Mouse (Mus musculus) heart, embryonic 16.5 days (tissue): ENCODE data around the gene Med29. TPM values are rescaled to one million over a fixed set of nuclear protein-coding genes. Genes with fewer than 3 reads are reported as not detected.

Source experiments
- ATAC-seq: fragments of 200-750 bp; cut with Nextera tagmentation; replicated peaks from 2 replicates; pipeline ENCODE4 v1.8.0; 2017; ENCODE audit warnings: moderate number of reproducible peaks; ENCODE audit not compliant: insufficient read depth, low FRiP score; ENCODE audit errors: extremely low read depth
- H3K27ac ChIP-seq: fragments of 300-500 bp; sonication (generic); 2 replicates; pipeline ENCODE4 v1.5.1; 2014; ENCODE audit warnings: mild to moderate bottlenecking, low read length, control low read depth, moderate library complexity
- H3K27me3 ChIP-seq: fragments of 300-500 bp; sonication (generic); 2 replicates; pipeline ENCODE4 v1.6.1; 2014; ENCODE audit warnings: low read length, mixed read lengths; ENCODE audit not compliant: control insufficient read depth, insufficient read depth
- H3K36me3 ChIP-seq: fragments of 300-500 bp; sonication (generic); 2 replicates; pipeline ENCODE4 v1.6.1; 2014; ENCODE audit not compliant: control insufficient read depth, insufficient read depth
- H3K4me1 ChIP-seq: fragments of 300-500 bp; sonication (generic); 2 replicates; pipeline ENCODE4 v1.6.1; 2014; ENCODE audit warnings: low read length, mixed read lengths; ENCODE audit not compliant: control insufficient read depth, insufficient read depth
- H3K4me2 ChIP-seq: fragments of 300-500 bp; sonication (generic); 2 replicates; pipeline ENCODE4 v1.6.1; 2014; ENCODE audit warnings: low read depth, mild to moderate bottlenecking, control low read depth, low read length
- H3K4me3 ChIP-seq: fragments of 300-500 bp; sonication (generic); 2 replicates; pipeline ENCODE4 v1.5.1; 2014; ENCODE audit warnings: mild to moderate bottlenecking, control low read depth, low read length
- H3K9ac ChIP-seq: fragments of 300-500 bp; sonication (generic); 2 replicates; pipeline ENCODE4 v1.6.1; 2014; ENCODE audit warnings: low read length, control low read depth
- H3K9me3 ChIP-seq: fragments of 300-500 bp; sonication (generic); replicated peaks from 2 replicates; pipeline ENCODE4 v1.6.1; 2016; ENCODE audit warnings: low read length; ENCODE audit not compliant: control insufficient read depth
- WGBS: fragments of 180-500 bp; shearing (Covaris S2); extraction: QIAGEN DNeasy Blood & Tissue Kit; methylation state at CpG from one replicate; pipeline ENCODE4 v1.1.7; 2014; 5-methylcytosine and 5-hydroxymethylcytosine counted together
- polyA plus RNA-seq: library from polyadenylated mRNA; unstranded; fragments of >200 nt; fragmentation: Nextera tagmentation; extraction: Ambion mirVana; gene quantifications from 2 replicates; pipeline ENCODE4 v1.2.1, GENCODE M21; 2015

Gene Med29
- polyA plus RNA-seq, 1 experiment from 2014 or later = 41.3 TPM

DNA sequence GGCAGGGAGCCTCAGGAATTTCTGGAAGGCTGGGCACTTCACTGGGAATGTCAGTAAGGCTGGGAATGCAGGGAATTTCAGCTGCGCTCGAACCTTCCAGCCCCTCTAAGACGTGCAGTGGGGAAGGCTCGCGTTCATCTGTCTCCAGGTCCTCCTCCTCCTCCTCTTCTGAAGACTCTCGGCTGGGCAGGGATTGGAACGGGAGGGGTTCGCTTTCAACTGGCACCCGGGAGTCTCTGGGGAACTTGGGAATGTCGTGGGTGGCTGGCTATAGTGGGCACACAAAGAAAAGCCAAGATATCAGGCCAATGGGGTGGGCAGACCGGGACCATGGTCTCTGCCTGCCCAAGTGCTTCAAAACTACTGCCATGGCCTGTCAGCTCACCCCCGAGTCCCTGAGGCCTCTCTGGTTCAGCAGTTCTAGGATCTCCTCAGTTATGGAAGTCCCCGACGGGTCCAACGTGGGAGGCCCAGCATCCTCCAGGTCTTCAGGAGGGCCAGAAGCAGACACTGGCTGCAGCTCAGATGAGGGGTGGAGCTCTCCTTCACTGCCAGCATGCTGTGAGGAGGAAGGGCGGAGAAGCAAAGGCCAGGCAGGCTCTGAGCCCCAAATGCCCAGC is 30.0 kb downstream of the Med29 start:
- Histone ChIP-seq H3K36me3 (peaks cover 51% of the 10 kb centered on the region), H3K9ac (no peak overlapping the region), H3K9me3 (no peaks in the 10 kb centered on the region), H3K27me3 (no peaks in the 10 kb centered on the region), H3K4me2 (no peak overlapping the region), H3K27ac (no peak overlapping the region), H3K4me3 (no peak overlapping the region), H3K4me1 (peaks cover 15% of the 10 kb centered on the region)
- no peak for ATAC-seq
- WGBS = 61% methylated on average over 16 of the region's 16 CpGs

DNA sequence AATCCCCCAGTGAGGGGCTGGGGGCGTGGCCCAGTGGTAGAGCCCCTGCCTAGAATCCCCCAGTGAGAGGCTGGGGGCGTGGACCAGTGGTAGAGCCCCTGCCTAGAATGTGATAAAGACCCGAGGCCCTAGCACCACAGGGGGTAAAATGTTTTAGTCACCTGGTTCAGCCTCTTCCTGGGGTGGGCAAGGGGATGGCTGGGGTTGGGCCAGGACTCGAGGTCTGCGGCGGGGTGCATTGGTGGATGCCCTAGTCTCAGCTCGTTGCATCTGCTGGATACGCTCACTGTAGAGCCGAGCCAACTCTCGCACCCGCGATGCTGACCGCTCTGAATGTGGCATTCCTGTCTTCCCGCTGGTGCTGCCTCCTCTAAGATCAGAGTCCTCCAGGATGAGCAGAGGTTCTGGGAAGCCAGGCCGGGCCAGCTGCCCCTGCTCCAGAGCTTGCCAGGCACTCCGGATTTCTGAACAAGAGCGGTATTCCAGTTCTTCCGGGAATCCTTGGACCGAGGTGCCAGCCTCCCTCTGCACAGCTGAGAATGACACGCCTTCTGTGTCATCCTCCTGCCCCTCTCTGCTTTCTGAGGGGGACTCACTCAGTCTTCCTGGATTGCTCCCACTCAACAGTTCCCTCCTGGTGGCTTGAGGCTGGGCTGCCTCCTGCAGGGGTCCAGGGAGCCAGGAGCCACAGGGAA is 30.7 kb downstream of the Med29 start:
- no peak overlapping the region for H3K9ac ChIP-seq
- no peaks in the 10 kb centered on the region for H3K27me3 ChIP-seq
- H3K4me2 ChIP-seq = no peak overlapping the region
- H3K9me3 ChIP-seq = no peaks in the 10 kb centered on the region
- H3K4me1 ChIP-seq = peaks cover 22% of the 10 kb centered on the region
- no peak overlapping the region for H3K4me3 ChIP-seq
- peaks cover 48% of the 10 kb centered on the region for H3K36me3 ChIP-seq
- ATAC-seq = no peak
- H3K27ac ChIP-seq = no peak overlapping the region
- WGBS = 90% methylated on average over 20 of the region's 20 CpGs

DNA sequence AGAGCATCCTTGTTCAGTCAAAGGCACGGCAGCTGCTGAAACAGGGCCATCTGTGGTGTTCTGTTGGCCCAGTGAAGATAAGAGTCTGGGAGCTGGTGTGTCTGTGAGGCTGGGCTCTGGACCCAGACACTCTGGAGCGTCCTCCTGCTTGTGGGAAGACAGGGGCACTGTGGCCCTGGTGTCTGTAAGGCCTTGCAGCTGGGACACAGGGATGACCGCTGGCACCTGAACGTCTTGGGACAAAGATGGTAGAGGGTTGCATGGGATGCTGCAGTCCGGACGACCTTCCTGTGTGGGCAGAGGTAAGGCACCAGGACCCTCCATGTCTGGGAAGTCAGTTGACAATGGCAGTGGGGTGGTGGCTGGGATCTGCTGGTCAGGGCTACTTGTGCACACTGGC is 32.2 kb downstream of the Med29 start:
- 83% methylated on average over 6 of the region's 6 CpGs for WGBS
- Histone ChIP-seq H3K9me3 (no peaks in the 10 kb centered on the region), H3K4me1 (peaks cover 25% of the 10 kb centered on the region), H3K4me2 (no peak overlapping the region), H3K27me3 (no peaks in the 10 kb centered on the region), H3K27ac (no peak overlapping the region), H3K4me3 (no peak overlapping the region), H3K9ac (no peak overlapping the region), H3K36me3 (peaks cover 43% of the 10 kb centered on the region)
- ATAC-seq = no peak

DNA sequence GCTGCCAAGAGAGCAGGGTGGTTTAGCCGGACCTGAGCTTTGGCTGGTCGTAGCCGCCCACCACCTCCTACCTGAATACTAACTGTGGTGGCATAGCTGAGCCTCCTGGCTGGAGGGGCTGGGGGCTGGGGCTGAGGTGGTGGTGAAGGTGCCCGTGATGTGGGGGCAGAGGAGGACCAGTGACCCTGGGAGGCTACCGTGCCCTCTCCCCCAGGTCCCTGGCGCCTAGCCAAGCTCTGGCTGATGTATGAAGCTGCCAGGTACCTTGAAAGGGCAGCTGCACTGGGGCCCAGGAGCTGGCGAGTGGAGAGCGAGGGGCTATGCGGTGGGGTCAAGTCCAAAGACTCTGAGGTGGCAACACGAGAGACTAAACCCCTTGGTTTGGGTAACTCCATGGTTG is 32.7 kb downstream of the Med29 start:
- Histone ChIP-seq H3K27ac (no peak overlapping the region), H3K27me3 (no peaks in the 10 kb centered on the region), H3K9ac (no peak overlapping the region), H3K4me1 (peaks cover 25% of the 10 kb centered on the region), H3K36me3 (peaks cover 39% of the 10 kb centered on the region), H3K4me3 (no peak overlapping the region), H3K9me3 (no peaks in the 10 kb centered on the region), H3K4me2 (no peak overlapping the region)
- 78% methylated on average over 10 of the region's 10 CpGs for WGBS
- ATAC-seq = no peak

DNA sequence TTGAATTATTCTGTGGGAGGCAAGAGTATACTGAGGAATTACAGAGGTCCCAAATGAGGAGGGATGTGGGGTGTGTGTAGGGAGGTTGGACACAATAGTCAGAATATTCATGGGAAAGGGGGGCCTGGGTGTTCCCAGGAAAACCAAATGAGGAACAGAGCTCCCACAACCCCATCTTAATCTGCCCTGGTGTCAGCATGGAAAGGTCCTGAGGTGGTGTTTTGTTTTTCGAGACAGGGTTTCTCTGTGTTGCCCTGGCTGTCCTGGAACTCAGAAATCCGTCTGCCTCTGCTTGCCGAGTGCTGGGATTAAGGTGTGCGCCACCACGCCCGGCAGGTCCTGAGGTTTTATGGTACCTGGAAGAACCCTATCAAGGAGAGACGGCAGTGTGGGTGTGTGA is 34.1 kb downstream of the Med29 start:
- Histone ChIP-seq H3K27ac (peak overlapping the region; percentile 84), H3K36me3 (peaks cover 44% of the 10 kb centered on the region), H3K9ac (peak overlapping the region; percentile 54; the same call in 1 of the 2 replicates), H3K4me1 (peaks cover 25% of the 10 kb centered on the region), H3K27me3 (no peaks in the 10 kb centered on the region), H3K4me2 (no peak overlapping the region), H3K4me3 (no peak overlapping the region), H3K9me3 (no peaks in the 10 kb centered on the region)
- 57% methylated on average over 7 of the region's 7 CpGs for WGBS
- ATAC-seq = no peak

DNA sequence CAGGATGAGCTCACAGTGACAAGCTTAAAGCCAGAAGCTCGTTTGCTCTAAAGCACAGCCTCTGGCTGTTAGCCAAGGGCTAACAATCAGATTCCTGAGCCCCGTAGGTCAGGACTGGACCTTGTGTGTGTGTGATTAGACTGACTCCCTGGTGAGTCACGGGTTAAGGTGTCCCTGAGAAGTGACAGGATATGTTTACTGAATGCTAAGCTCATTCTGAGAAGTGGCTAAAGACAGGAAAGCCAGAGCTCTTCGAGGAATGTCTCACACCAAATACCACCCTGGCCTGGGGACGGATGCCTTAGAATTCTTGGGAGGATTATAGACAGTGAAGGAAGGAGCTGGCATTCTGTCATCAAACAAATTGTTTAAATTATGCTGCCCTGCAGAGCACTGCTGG is 34.5 kb downstream of the Med29 start:
- Histone ChIP-seq H3K27me3 (no peaks in the 10 kb centered on the region), H3K4me2 (peak overlapping the region; percentile 39), H3K27ac (peak overlapping the region; percentile 84), H3K9ac (peak overlapping the region; percentile 54), H3K4me3 (no peak overlapping the region), H3K4me1 (peaks cover 25% of the 10 kb centered on the region), H3K36me3 (peaks cover 49% of the 10 kb centered on the region), H3K9me3 (no peaks in the 10 kb centered on the region)
- peak; percentile 35 for ATAC-seq
- WGBS = 2% methylated on average over 5 of the region's 5 CpGs

DNA sequence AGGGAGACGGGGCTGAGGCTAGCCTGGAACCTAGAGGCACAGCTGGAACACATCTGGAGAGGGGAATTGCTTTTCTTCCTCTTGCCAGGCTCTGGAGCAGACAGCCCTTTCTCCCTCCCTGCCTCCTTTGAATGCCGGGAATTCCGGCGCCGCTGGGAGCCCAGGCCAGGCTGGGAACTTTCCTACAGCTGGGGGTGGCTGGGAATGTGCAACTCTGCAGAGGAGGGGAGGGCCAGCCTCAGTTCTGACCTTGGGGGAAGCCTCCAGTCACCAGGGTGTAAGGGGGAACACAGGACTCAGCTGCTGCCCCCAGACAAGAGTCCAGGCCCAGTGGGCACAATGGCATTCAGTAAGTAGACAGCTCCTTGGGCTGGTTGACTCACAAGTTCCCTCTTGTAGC is 35.5 kb downstream of the Med29 start:
- Histone ChIP-seq H3K4me3 (no peak overlapping the region), H3K27ac (peak overlapping the region; percentile 84), H3K9me3 (no peaks in the 10 kb centered on the region), H3K27me3 (no peaks in the 10 kb centered on the region), H3K4me1 (peaks cover 22% of the 10 kb centered on the region), H3K36me3 (peaks cover 51% of the 10 kb centered on the region), H3K9ac (peak overlapping the region; percentile 53), H3K4me2 (peak overlapping the region; percentile 24; the same call in 1 of the 2 replicates)
- peak; percentile 67 for ATAC-seq
- WGBS = 2% methylated on average over 5 of the region's 5 CpGs

DNA sequence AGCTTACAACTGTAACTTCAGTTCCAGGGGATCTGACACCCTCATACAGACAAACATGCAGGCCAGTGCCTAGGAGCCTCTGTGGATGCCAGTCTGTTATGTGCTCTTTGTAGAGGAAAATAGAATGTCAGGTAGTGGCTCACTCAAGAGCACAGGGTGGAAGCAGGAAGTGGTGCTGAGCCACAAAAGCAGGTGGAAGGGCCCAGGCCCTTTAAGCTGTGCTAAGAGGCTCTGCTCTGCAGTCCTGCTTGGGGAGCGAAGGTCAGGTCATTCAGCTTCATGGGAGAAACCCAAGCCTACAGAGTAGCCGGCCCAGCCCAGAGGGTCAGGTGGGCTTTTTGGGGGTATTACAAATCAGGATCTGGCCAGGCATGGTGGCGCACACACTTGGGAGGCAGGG is 37.3 kb downstream of the Med29 start:
- Histone ChIP-seq H3K27ac (no peak overlapping the region), H3K36me3 (peaks cover 39% of the 10 kb centered on the region), H3K27me3 (no peaks in the 10 kb centered on the region), H3K4me2 (no peak overlapping the region), H3K9me3 (no peaks in the 10 kb centered on the region), H3K4me3 (no peak overlapping the region), H3K4me1 (peaks cover 30% of the 10 kb centered on the region), H3K9ac (no peak overlapping the region)
- WGBS = 90% methylated on average over 3 of the region's 3 CpGs
- no peak for ATAC-seq

DNA sequence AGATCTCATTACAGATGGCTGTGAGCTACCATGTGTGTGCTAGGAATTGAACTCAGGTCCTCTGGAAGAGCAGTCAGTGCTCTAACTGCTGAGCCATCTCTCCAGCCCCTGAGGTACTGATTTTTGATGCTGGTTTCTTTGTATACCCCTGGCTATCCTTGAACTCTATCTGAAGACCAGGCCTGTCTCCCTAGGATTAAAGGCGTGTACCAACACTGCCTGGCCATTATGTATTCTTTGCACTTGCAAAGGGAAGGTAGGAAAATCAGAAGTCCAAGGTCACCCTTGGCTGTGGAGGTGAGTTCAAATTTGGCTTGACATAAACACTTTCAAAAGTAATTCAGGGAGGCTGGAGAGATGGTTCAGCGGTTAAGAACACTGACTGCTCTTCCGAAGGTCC is 37.9 kb downstream of the Med29 start:
- H3K27me3 ChIP-seq = no peaks in the 10 kb centered on the region
- H3K9me3 ChIP-seq = no peaks in the 10 kb centered on the region
- H3K4me1 ChIP-seq = peaks cover 35% of the 10 kb centered on the region
- H3K27ac ChIP-seq = no peak overlapping the region
- H3K4me2 ChIP-seq = no peak overlapping the region
- H3K4me3 ChIP-seq = no peak overlapping the region
- H3K36me3 ChIP-seq = peaks cover 33% of the 10 kb centered on the region
- WGBS = 91% methylated on average over 3 of the region's 3 CpGs
- no peak overlapping the region for H3K9ac ChIP-seq
- ATAC-seq = no peak
